Mouse (Mus musculus) left cerebral cortex, postnatal 36 days (tissue): ENCODE results near the gene Large2. TPM values are rescaled to one million over a fixed set of nuclear protein-coding genes. Genes with fewer than 3 reads are reported as not detected.

Experiments
- DNase-seq, 2 experiments: peaks; one replicate each; pipeline ENCODE4 v3.0.0; 2021 to 2022; ENCODE audit warnings: low spot score in 2 of 2, mixed read lengths in 1 of 2
- intact Hi-C: fragments of 180-260 bp; cut with DNase I; formaldehyde crosslinking; loops from one replicate; pipeline ENCODE4 v1.15.1; 2025
- total RNA-seq, 2 experiments: library from RNA; stranded (reverse); gene quantifications; 2 replicates each; pipeline ENCODE4 v1.2.3; 2021

Large2 gene
- total RNA-seq, 2 experiments from 2014 or later, result 0.47 to 0.97 TPM

- no peak for DNase-seq
- intact Hi-C loops, result no loop called here
Observed at GRCm38 (mm10) chr2:92376300-92376699, 1.6 kb upstream of the Large2 start.

GRCm38 (mm10) chr2:92375788-92376187 is 1.1 kb upstream of the Large2 start:
- no peak for DNase-seq
- intact Hi-C loops, result no loop called here

- DNase-seq, result peak; percentile 95
- intact Hi-C loops, result no loop called here
Observed at GRCm38 (mm10) chr2:92375099-92375623, 492 bp upstream of the Large2 start.

- intact Hi-C loops, result no loop called here
Observed at GRCm38 (mm10) chr2:92373437-92373813, 1.2 kb downstream of the Large2 start.

GRCm38 (mm10) chr2:92372767-92373436 is 1.8 kb downstream of the Large2 start:
- DNase-seq, result no peak
- intact Hi-C loops, result no loop called here

More at GRCm38 (mm10) chr2:92373437-92373813, 1.2 kb downstream of the Large2 start:
- no peak for DNase-seq

GRCm38 (mm10) chr2:92371971-92372690 is 2.5 kb downstream of the Large2 start:
- DNase-seq, result no peak
- intact Hi-C loops, result no loop called here

GRCm38 (mm10) chr2:92370821-92371805 is 3.6 kb downstream of the Large2 start:
- DNase-seq, result no peak
- intact Hi-C loops, result no loop called here

GRCm38 (mm10) chr2:92370375-92370774 is 4.3 kb downstream of the Large2 start:
- DNase-seq, result no peak
- intact Hi-C loops, result no loop called here

GRCm38 (mm10) chr2:92367383-92368029 is 7.2 kb downstream of the Large2 start:
- no peak for DNase-seq
- intact Hi-C loops, result no loop called here

GRCm38 (mm10) chr2:92365568-92365967 is 9.1 kb downstream of the Large2 start:
- intact Hi-C loops, result no loop called here
- no peak for DNase-seq

GRCm38 (mm10) chr2:92364086-92364485 is 10.6 kb downstream of the Large2 start:
- DNase-seq, result no peak
- intact Hi-C loops, result no loop called here

- intact Hi-C loops, result no loop called here
- DNase-seq, result no peak
Observed at GRCm38 (mm10) chr2:92362571-92363228, 12.0 kb downstream of the Large2 start.

- intact Hi-C loops, result no loop called here
- DNase-seq, result no peak
Observed at GRCm38 (mm10) chr2:92361795-92362194, 12.9 kb downstream of the Large2 start.

GRCm38 (mm10) chr2:92360893-92361292 is 13.8 kb downstream of the Large2 start:
- no peak for DNase-seq
- intact Hi-C loops, result no loop called here

- no peak for DNase-seq
- intact Hi-C loops, result no loop called here
Observed at GRCm38 (mm10) chr2:92360186-92360823, 14.4 kb downstream of the Large2 start.

- DNase-seq, result no peak
- intact Hi-C loops, result no loop called here
Observed at GRCm38 (mm10) chr2:92359301-92359700, 15.4 kb downstream of the Large2 start.

GRCm38 (mm10) chr2:92354224-92354623 is 20.4 kb downstream of the Large2 start:
- intact Hi-C loops, result no loop called here
- no peak for DNase-seq

GRCm38 (mm10) chr2:92353402-92353801 is 21.3 kb downstream of the Large2 start:
- intact Hi-C loops, result no loop called here
- no peak for DNase-seq
